Mouse (Mus musculus): ENCODE results near the gene Shld2.

- no peak for TF ChIP-seq EP300 (IDR thresholded peaks at IDR 0.05; ENCODE audit: low read depth)
- no peak for TF ChIP-seq CTCF (IDR thresholded peaks at IDR 0.05; ENCODE audit: low read depth)
Observed at GRCm38 (mm10) chr14:34219295-34219694, 91.0 kb downstream of the Shld2 start, which contains the start of gene Syt15.

All from liver, postnatal 0 days (tissue).